Mouse (Mus musculus): ENCODE measurements around the gene Cblc. TPM values are rescaled to one million over a fixed set of nuclear protein-coding genes. Genes with fewer than 3 reads are reported as not detected.

The Cblc gene
- polyA plus RNA-seq, 1 experiment from 2014 or later: 0.15 TPM

- in situ Hi-C loops (cut with MboI; ENCODE audit: low pct_unique_long_range_greater_than_20kb): loop anchor here (5.0 kb wide), 1 partner anchor 34 kb away; the partner anchor contains the start of gene Nectin2
- no peak for DNase-seq (ENCODE audit: low read depth, low spot score)
- ChIA-PET CTCF (no interaction called here), POLR2A (no interaction called here)
- TF ChIP-seq CTCF (IDR thresholded peaks at IDR 0.05): no peak
- ATAC-seq: no peak
- no peaks in the 10 kb centered on the region for H3K27me3 ChIP-seq
These were observed 10.6 kb downstream of the Cblc start for GRCm38 (mm10) chr7:19785874-19786458.

- peak; percentile 66 for TF ChIP-seq CTCF (IDR thresholded peaks at IDR 0.05)
- in situ Hi-C loops (cut with MboI; ENCODE audit: low pct_unique_long_range_greater_than_20kb): loop anchor here (5.0 kb wide), 1 partner anchor 33 kb away; the partner anchor contains the start of gene Nectin2
- no peak for DNase-seq (ENCODE audit: low read depth, low spot score)
- no peaks in the 10 kb centered on the region for H3K27me3 ChIP-seq
- ATAC-seq: no peak
- CTCF ChIA-PET: interaction anchor here (1.5 kb wide), 1 partner anchor 15 kb away, joined by 3 read pairs; no protein-coding TSS in a partner anchor
- POLR2A ChIA-PET: no interaction called here
These were observed 11.7 kb downstream of the Cblc start for GRCm38 (mm10) chr7:19784764-19785535.

- in situ Hi-C loops (cut with MboI; ENCODE audit: low pct_unique_long_range_greater_than_20kb): no loop called here
- CTCF ChIA-PET: interaction anchor here (0.7 to 1.5 kb wide), 2 partner anchors 14 to 70 kb away, joined by 3 read pairs; no protein-coding TSS in a partner anchor
- no peaks in the 10 kb centered on the region for H3K27me3 ChIP-seq
- ATAC-seq (no peak), DNase-seq (ENCODE audit: low read depth, low spot score) (no peak)
- TF ChIP-seq CTCF (IDR thresholded peaks at IDR 0.05): no peak
- POLR2A ChIA-PET: no interaction called here
These were observed 13.0 kb downstream of the Cblc start for GRCm38 (mm10) chr7:19783630-19784029.

GRCm38 (mm10) chr7:19782645-19783044 is 14.0 kb downstream of the Cblc start:
- POLR2A ChIA-PET: no interaction called here
- H3K27me3 ChIP-seq: no peaks in the 10 kb centered on the region
- DNase-seq (ENCODE audit: low read depth, low spot score): no peak
- no peak for ATAC-seq
- CTCF ChIA-PET: no interaction called here
- in situ Hi-C loops (cut with MboI; ENCODE audit: low pct_unique_long_range_greater_than_20kb): no loop called here
- TF ChIP-seq CTCF (IDR thresholded peaks at IDR 0.05): peak; percentile 71

GRCm38 (mm10) chr7:19781741-19782140 is 14.9 kb downstream of the Cblc start:
- ATAC-seq: no peak
- in situ Hi-C loops (cut with MboI; ENCODE audit: low pct_unique_long_range_greater_than_20kb): no loop called here
- no peak for TF ChIP-seq CTCF (IDR thresholded peaks at IDR 0.05)

GRCm38 (mm10) chr7:19779903-19780302 is 16.7 kb downstream of the Cblc start:
- no peak for TF ChIP-seq CTCF (IDR thresholded peaks at IDR 0.05)
- ATAC-seq: no peak
- no peaks in the 10 kb centered on the region for H3K27me3 ChIP-seq
- CTCF ChIA-PET: interaction anchor here (0.6 kb wide), 1 partner anchor 292 kb away, joined by 3 read pairs; no protein-coding TSS in a partner anchor
- no peak for DNase-seq (ENCODE audit: low read depth, low spot score)
- POLR2A ChIA-PET: no interaction called here
- in situ Hi-C loops (cut with MboI; ENCODE audit: low pct_unique_long_range_greater_than_20kb): no loop called here

More at GRCm38 (mm10) chr7:19781741-19782140, 14.9 kb downstream of the Cblc start:
- ChIA-PET CTCF (no interaction called here), POLR2A (no interaction called here)
- no peaks in the 10 kb centered on the region for H3K27me3 ChIP-seq
- DNase-seq (ENCODE audit: low read depth, low spot score): no peak

GRCm38 (mm10) chr7:19778645-19779044 is 18.0 kb downstream of the Cblc start:
- ATAC-seq: no peak
- in situ Hi-C loops (cut with MboI; ENCODE audit: low pct_unique_long_range_greater_than_20kb): no loop called here
- no peak for TF ChIP-seq CTCF (IDR thresholded peaks at IDR 0.05)
- CTCF ChIA-PET: interaction anchor here (1.0 to 1.1 kb wide), 2 partner anchors 11 to 19 kb away, joined by 3 read pairs; no protein-coding TSS in a partner anchor
- POLR2A ChIA-PET: no interaction called here
- no peaks in the 10 kb centered on the region for H3K27me3 ChIP-seq
- no peak for DNase-seq (ENCODE audit: low read depth, low spot score)

GRCm38 (mm10) chr7:19777049-19777723 is 19.4 kb downstream of the Cblc start:
- H3K27me3 ChIP-seq: no peaks in the 10 kb centered on the region
- ATAC-seq: no peak
- DNase-seq (ENCODE audit: low read depth, low spot score): no peak
- POLR2A ChIA-PET: no interaction called here
- no peak for TF ChIP-seq CTCF (IDR thresholded peaks at IDR 0.05)
- CTCF ChIA-PET: no interaction called here
- in situ Hi-C loops (cut with MboI; ENCODE audit: low pct_unique_long_range_greater_than_20kb): no loop called here

GRCm38 (mm10) chr7:19771682-19772081 is 24.9 kb downstream of the Cblc start:
- CTCF ChIA-PET: no interaction called here
- POLR2A ChIA-PET: no interaction called here
- no peak for TF ChIP-seq CTCF (IDR thresholded peaks at IDR 0.05)
- no peaks in the 10 kb centered on the region for H3K27me3 ChIP-seq
- in situ Hi-C loops (cut with MboI; ENCODE audit: low pct_unique_long_range_greater_than_20kb): no loop called here
- DNase-seq (ENCODE audit: low read depth, low spot score): no peak
- no peak for ATAC-seq

GRCm38 (mm10) chr7:19770984-19771391 is 25.6 kb downstream of the Cblc start, which contains the start of gene Bcam:
Gene Bcam (minus strand): TSS chr7:19771016.
- H3K27me3 ChIP-seq: no peaks in the 10 kb centered on the region
- POLR2A ChIA-PET: no interaction called here
- CTCF ChIA-PET: interaction anchor here (1.5 kb wide), 1 partner anchor 77 kb away, joined by 5 read pairs; no protein-coding TSS in a partner anchor
- no peak for DNase-seq (ENCODE audit: low read depth, low spot score)
- in situ Hi-C loops (cut with MboI; ENCODE audit: low pct_unique_long_range_greater_than_20kb): no loop called here
- no peak for TF ChIP-seq CTCF (IDR thresholded peaks at IDR 0.05)
- ATAC-seq: peak; percentile 24

All from Patski (cell line).